Mouse (Mus musculus): ENCODE data around the gene Ube2e2.

- TF ChIP-seq POLR2A (IDR thresholded peaks at IDR 0.05; ENCODE audit: insufficient read depth, low read depth, low read length) (no peak), CTCF (IDR thresholded peaks at IDR 0.05) (no peak), EP300 (IDR thresholded peaks at IDR 0.05; ENCODE audit: insufficient read depth, low read depth, low read length) (no peak)
These were observed 138.7 kb downstream of the Ube2e2 start for GRCm38 (mm10) chr14:18755410-18755809.

Measured in heart, adult 2 months (tissue).